Mouse (Mus musculus): Measurements from ENCODE around the gene Zfp786.
"Not testable (repeated sequence)": the region's sequence is repeated elsewhere in the genome, so short reads cannot be mapped to it uniquely, and the experiment has no call there.

DNA sequence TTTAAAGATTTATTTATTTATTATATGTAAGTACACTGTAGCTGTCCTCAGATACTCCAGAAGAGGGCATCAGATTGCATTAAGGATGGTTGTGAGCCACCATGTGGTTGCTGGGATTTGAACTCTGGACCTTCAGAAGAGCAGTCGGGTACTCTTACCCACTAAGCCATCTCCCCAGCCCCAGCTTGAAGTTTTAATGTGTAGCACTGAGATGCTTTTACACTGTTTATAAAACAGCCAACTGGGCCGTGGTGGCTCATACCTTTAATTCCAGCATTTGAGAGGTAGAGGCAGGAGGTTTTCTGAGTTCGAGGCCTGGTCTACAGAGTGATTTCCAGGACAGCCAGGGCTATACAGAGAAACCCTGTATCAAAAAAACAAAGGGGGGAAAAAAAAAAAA, 27.1 kb upstream of the Zfp786 start:
- TF ChIP-seq CTCF (IDR thresholded peaks at IDR 0.05; ENCODE audit: insufficient read depth, low read length); POLR2A (IDR thresholded peaks at IDR 0.05; ENCODE audit: borderline replicate concordance, extremely low read depth, low read depth, low read length): not testable (repeated sequence)
